Mouse (Mus musculus) activated CD4-positive, CD25-positive, alpha-beta regulatory T cell, adult 4 months (primary cell): ENCODE results near the gene Cdk9. TPM values are rescaled to one million over a fixed set of nuclear protein-coding genes. Genes with fewer than 3 reads are reported as not detected.

ENCODE experiments used
- ATAC-seq: one replicate; pipeline ENCODE4 v1.8.0; 2017
- polyA plus RNA-seq, 2 experiments: library from polyadenylated mRNA; unstranded; fragments of 100-300 nt; shearing (Covaris generic); gene quantifications; one replicate each; pipeline ENCODE4 v1.2.1; 2017

The Cdk9 gene
- polyA plus RNA-seq, 2 experiments from 2014 or later: 26.2 to 26.4 TPM

- ATAC-seq: no peak
Measured at GRCm38 (mm10) chr2:32732695-32733094, 19.8 kb upstream of the Cdk9 start.

GRCm38 (mm10) chr2:32731911-32732310 lies 19.0 kb upstream of the Cdk9 start:
- no peak for ATAC-seq

GRCm38 (mm10) chr2:32730854-32731253 lies 18.0 kb upstream of the Cdk9 start:
- no peak for ATAC-seq

GRCm38 (mm10) chr2:32729547-32729946 lies 16.7 kb upstream of the Cdk9 start:
- ATAC-seq: no peak

GRCm38 (mm10) chr2:32728463-32728862 lies 15.6 kb upstream of the Cdk9 start:
- no peak for ATAC-seq

- no peak for ATAC-seq
Measured at GRCm38 (mm10) chr2:32727435-32727834, 14.6 kb upstream of the Cdk9 start.

GRCm38 (mm10) chr2:32724832-32725790 lies 12.2 kb upstream of the Cdk9 start:
- peak; percentile 74 for ATAC-seq

GRCm38 (mm10) chr2:32724149-32724548 lies 11.3 kb upstream of the Cdk9 start:
- ATAC-seq: no peak

- no peak for ATAC-seq
Measured at GRCm38 (mm10) chr2:32722581-32722980, 9.7 kb upstream of the Cdk9 start.

GRCm38 (mm10) chr2:32722046-32722445 lies 9.2 kb upstream of the Cdk9 start:
- ATAC-seq: peak; percentile 57

- ATAC-seq: no peak
Measured at GRCm38 (mm10) chr2:32720681-32721229, 7.9 kb upstream of the Cdk9 start, which contains the start of gene Sh2d3c. Gene Sh2d3c (plus strand): TSS chr2:32721055.

GRCm38 (mm10) chr2:32720053-32720452 lies 7.2 kb upstream of the Cdk9 start:
- ATAC-seq: no peak

- no peak for ATAC-seq
Measured at GRCm38 (mm10) chr2:32718761-32719160, 5.9 kb upstream of the Cdk9 start.

GRCm38 (mm10) chr2:32714987-32715425 lies 2.1 kb upstream of the Cdk9 start:
- peak; percentile 53 for ATAC-seq

GRCm38 (mm10) chr2:32714117-32714986 lies 1.5 kb upstream of the Cdk9 start:
- ATAC-seq: peak; percentile 37

GRCm38 (mm10) chr2:32712586-32712933 lies 316 bp downstream of the Cdk9 start:
- peak; percentile 41 for ATAC-seq

GRCm38 (mm10) chr2:32712108-32712551 lies 746 bp downstream of the Cdk9 start:
- no peak for ATAC-seq

- ATAC-seq: no peak
Measured at GRCm38 (mm10) chr2:32711301-32712056, 1.4 kb downstream of the Cdk9 start.

GRCm38 (mm10) chr2:32710425-32710824 lies 2.5 kb downstream of the Cdk9 start:
- no peak for ATAC-seq

GRCm38 (mm10) chr2:32709521-32710137 lies 3.2 kb downstream of the Cdk9 start:
- no peak for ATAC-seq

GRCm38 (mm10) chr2:32708643-32709042 lies 4.2 kb downstream of the Cdk9 start:
- ATAC-seq: no peak

GRCm38 (mm10) chr2:32706971-32707370 lies 5.9 kb downstream of the Cdk9 start:
- no peak for ATAC-seq
